Mouse (Mus musculus) adrenal gland, postnatal 0 days (tissue): ENCODE data around the gene A630073D07Rik. TPM values are rescaled to one million over a fixed set of nuclear protein-coding genes. Genes with fewer than 3 reads are reported as not detected.

Source experiments
- polyA plus RNA-seq: library from polyadenylated mRNA; unstranded; fragments of >200 nt; fragmentation: Nextera tagmentation; extraction: Ambion mirVana; gene quantifications from 2 replicates; pipeline ENCODE4 v1.2.1, GENCODE M21; 2015

The A630073D07Rik gene
- polyA plus RNA-seq: not detected in 2 replicates

GRCm38 (mm10) chr6:132651426-132651825 lies at the start of gene A630073D07Rik:
TSS of gene A630073D07Rik (minus strand) at chr6:132651526.

DNA sequence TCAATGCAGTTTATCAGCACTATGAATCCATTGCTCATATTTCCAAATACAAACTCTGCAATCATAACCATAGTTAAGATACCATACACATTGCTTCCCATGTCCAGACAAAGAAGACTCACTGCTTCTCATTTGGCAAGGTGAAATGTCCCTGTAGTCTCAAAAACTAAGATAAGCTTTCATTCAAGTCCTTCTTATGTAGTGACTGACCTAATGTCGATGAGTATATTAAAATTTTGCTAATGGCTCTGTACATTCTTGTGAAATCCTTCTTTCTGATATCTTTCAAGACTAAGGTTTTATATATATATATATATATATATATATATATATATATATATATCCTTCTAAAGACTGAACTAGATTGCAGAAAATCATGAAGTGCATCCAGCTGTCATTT lies 49.6 kb upstream of the A630073D07Rik start, which contains the start of gene Tas2r121:
Gene Tas2r121, minus strand, starts transcription at position 101 of the 400 bp plus-strand sequence.

GRCm38 (mm10) chr6:132656653-132657052 lies 5.3 kb upstream of the A630073D07Rik start, which contains the start of gene Tas2r120:
TSS of gene Tas2r120 (plus strand) at chr6:132656953.

GRCm38 (mm10) chr6:132595613-132596012 lies 55.7 kb downstream of the A630073D07Rik start, which contains the start of gene Prp2:
TSS of gene Prp2 (plus strand) at chr6:132595913.

Other genes starting within 250 kb of the A630073D07Rik start
- not detected in 2 replicates for gene Prh1, start 81.7 kb downstream of the A630073D07Rik start, polyA plus RNA-seq
- gene Prp2, start 55.6 kb downstream of the A630073D07Rik start, polyA plus RNA-seq: not detected in 2 replicates
- gene Tas2r120, start 5.4 kb upstream of the A630073D07Rik start, polyA plus RNA-seq: not detected in 2 replicates
- not detected in 2 replicates for gene Tas2r121, start 49.5 kb upstream of the A630073D07Rik start, polyA plus RNA-seq
- gene Tas2r122, start 60.4 kb upstream of the A630073D07Rik start, polyA plus RNA-seq: not detected in 2 replicates
- not detected in 2 replicates for gene Tas2r115, start 86.5 kb upstream of the A630073D07Rik start, polyA plus RNA-seq
- gene Tas2r124, start 103.2 kb upstream of the A630073D07Rik start, polyA plus RNA-seq: not detected in 2 replicates
- not detected in 2 replicates for gene Tas2r102, start 110.6 kb upstream of the A630073D07Rik start, polyA plus RNA-seq
- gene Tas2r136, start 126.6 kb upstream of the A630073D07Rik start, polyA plus RNA-seq: not detected in 2 replicates
- gene Tas2r117, start 151.3 kb upstream of the A630073D07Rik start, polyA plus RNA-seq: not detected in 2 replicates
- not detected in 2 replicates for gene Tas2r123, start 195.6 kb upstream of the A630073D07Rik start, polyA plus RNA-seq
- not detected in 2 replicates for gene Tas2r116, start 203.9 kb upstream of the A630073D07Rik start, polyA plus RNA-seq
- gene Tas2r110, start 216.5 kb upstream of the A630073D07Rik start, polyA plus RNA-seq: not detected in 2 replicates
- not detected in 2 replicates for gene Tas2r113, start 241.5 kb upstream of the A630073D07Rik start, polyA plus RNA-seq